Mouse (Mus musculus) adrenal gland, postnatal 25 days (tissue): ENCODE data around the gene Mak. TPM values are rescaled to one million over a fixed set of nuclear protein-coding genes. Genes with fewer than 3 reads are reported as not detected.
A peak's percentile ranks its signal among the peaks of the same experiment; 100 is the strongest.

ENCODE experiments used
- DNase-seq: peaks from one replicate; pipeline ENCODE4 v3.0.0; 2021; ENCODE audit warnings: mixed read lengths
- long read RNA-seq: library from polyadenylated mRNA; stranded (forward); transcript quantifications from one replicate; pipeline ENCODE4 v2.0.0, GENCODE M21; 2021
- total RNA-seq: library from RNA; stranded (reverse); gene quantifications from 2 replicates; pipeline ENCODE4 v1.2.3, GENCODE M21; 2021

The Mak gene
- total RNA-seq: not detected in 2 replicates
- long read RNA-seq: 0 reads

- DNase-seq: peak; percentile 64
These were observed at the start of gene Mak for GRCm38 (mm10) chr13:41079421-41079780. Gene Mak, minus strand, starts transcription at chr13:41079706.

- DNase-seq: no peak
These were observed 49.6 kb upstream of the Mak start for GRCm38 (mm10) chr13:41129061-41129460.

DNA sequence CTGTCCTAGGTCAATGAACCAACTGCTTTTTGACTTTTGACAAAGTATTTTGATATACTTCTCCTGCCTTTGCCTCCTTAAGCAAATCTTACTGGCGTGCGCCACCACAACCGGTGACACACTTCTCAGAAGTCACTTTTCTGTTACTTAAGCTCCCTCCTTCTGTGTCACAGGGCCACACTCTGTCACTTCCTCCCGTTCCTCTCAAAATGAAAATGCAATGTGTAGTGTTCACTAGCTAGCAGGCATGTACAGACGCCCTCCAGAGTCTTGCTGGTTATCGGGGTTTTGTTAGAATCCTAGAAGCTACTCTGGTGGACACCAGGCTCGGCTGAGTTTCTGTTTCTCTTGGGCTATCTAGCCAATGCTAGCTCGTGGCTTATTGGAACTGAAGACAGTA is 48.8 kb upstream of the Mak start:
- DNase-seq: no peak

GRCm38 (mm10) chr13:41123666-41124225 is 44.2 kb upstream of the Mak start:
- no peak for DNase-seq

DNA sequence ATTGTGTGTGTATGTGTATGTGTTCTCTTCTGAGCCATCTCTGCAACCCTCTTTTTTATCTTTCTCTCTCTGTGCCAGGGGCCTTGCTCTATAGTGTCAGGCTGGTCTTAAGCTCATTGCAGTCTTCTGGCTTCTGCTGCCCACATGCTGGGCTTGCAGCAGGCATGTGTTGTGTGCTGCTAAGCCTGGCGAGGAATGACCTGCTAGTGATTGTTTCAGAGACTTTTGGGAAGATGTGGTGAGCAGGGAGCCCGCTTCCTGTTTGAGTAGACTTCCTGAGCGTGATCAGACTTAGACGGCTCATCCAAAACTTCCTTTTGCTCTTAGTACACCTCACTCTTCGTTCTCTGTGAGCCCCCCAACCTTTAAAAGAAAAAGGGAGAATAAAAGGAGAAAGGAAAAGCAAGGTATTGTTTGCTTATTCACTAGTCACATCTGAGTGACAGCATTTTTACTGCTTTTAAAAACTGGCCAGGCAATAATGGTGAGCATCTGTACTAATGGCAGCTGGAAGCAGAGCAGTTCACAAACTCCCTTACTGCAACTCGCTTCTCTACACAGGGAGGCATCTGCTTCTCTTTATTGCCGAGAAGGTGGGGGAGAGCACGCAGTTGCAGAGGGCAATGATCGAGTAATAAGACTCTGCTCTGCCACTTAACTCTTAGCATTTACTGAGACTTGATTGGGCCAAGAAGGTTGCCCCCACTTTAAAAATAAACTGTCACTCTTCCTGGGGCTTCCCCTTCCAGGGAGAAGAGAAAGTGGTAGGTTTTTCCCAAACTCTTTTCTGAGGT is 39.8 kb upstream of the Mak start:
- no peak for DNase-seq

GRCm38 (mm10) chr13:41113940-41114339 is 34.4 kb upstream of the Mak start, which contains the start of gene Sycp2l:
Gene Sycp2l, plus strand, starts transcription at chr13:41114307.
- DNase-seq: no peak

GRCm38 (mm10) chr13:41110935-41111334 is 31.4 kb upstream of the Mak start, which contains the start of gene Gcm2:
Gene Gcm2, minus strand, starts transcription at chr13:41111035.
- DNase-seq: no peak

GRCm38 (mm10) chr13:41105541-41105940 is 26.0 kb upstream of the Mak start:
- DNase-seq: no peak

- no peak for DNase-seq
These were observed 24.5 kb upstream of the Mak start for GRCm38 (mm10) chr13:41103841-41104525.

DNA sequence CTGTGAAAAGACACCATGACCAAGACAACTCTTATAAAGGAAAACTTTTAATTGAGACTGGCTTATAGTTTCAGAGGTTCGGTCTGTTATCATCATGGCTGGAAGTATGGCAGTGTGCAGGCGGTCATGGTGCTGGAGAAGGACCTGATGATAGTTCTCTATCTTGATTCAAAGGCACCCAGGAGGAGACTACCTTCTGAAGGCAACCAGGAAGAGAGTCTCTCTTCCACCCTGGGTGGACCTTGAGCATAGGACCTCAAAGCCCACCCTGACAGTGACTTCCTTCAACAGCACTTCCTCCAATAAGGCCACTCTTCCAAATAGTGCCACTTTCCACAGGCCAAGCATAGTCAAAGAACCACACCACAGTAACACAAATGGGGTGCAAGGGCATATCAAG is 20.5 kb upstream of the Mak start:
- DNase-seq: no peak

DNA sequence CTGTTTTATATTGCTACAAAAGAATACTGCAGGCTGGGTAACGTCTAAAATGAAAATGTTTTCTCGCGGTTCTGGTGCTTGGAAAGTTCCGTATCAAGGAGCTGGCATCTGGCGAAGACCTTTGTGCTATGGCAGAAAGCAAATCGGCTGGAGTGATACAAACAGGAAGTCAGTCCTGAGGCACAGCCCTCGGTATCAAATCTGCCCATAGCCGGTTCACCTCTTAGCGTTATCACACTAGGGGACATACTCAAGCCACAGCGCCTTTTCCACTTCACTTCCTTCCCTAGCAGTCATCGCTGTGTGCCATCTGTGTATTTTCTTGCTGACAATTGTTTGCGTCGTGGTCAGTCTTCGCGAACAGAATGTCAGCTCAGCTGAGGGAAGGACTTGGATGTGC is 18.8 kb upstream of the Mak start:
- no peak for DNase-seq

GRCm38 (mm10) chr13:41097324-41098058 is 18.0 kb upstream of the Mak start:
- no peak for DNase-seq

- no peak for DNase-seq
These were observed 14.7 kb upstream of the Mak start for GRCm38 (mm10) chr13:41094160-41094559.

DNA sequence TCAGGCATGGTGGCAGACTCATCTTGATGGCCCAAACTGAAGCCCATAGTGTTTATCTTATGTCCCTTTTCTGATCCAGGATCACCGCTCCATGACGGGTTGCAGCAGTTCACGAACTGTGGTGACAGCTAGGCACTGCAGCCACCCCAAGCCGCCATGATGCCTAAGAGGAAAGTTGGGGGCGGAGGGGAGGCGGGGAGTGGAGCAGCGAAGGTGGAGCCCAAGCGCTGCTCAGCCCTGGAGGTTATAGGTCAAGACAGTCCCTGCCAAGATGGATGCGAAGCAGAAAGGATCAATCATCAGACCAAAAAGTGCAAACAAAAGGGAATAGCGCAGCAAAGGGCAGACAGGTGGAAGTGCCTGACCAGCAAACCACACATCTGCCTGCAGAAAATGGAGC is 11.8 kb upstream of the Mak start:
- no peak for DNase-seq

- DNase-seq: no peak
These were observed 9.2 kb upstream of the Mak start for GRCm38 (mm10) chr13:41088746-41089145.

GRCm38 (mm10) chr13:41085140-41085539 is 5.6 kb upstream of the Mak start:
- no peak for DNase-seq

GRCm38 (mm10) chr13:41084521-41084920 is 5.0 kb upstream of the Mak start:
- no peak for DNase-seq

DNA sequence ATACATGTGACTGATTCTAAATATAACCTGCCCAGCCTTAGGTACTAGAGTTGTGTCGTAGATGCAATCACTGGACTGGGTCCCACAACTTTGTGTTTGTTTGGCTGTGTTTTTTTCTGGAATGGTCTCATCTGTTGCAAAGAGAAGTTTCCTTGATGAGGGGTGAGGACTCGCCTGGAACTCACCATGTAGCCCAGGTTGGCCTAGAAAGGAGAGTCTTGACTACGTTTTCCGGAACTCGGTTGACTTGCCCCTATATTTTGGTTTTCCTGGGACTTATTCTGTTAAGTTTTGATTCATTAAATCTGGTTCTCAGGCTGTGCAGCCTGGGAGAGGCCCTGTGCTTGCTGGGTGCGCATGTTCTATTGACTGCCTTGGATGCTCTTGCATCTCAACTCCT is 1.2 kb upstream of the Mak start:
- DNase-seq: no peak

DNA sequence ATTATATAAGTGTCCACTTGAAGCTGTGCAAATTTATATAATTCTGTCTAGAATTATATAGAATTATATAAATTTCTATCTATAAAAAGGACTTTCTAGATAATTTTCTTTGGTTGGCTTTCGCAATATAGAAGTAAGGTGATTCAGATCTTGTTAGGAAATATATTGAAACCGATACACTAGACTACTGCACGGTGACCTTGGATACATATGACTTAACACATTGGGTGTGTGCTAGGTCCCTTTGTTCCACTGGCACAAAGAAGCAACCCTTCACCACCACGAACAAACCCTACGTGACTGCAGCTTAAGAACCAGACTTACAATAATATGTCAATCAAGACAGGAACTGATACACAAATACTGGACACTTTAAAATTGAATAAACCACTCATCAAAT is 353 bp upstream of the Mak start:
- no peak for DNase-seq

- no peak for DNase-seq
These were observed 651 bp downstream of the Mak start for GRCm38 (mm10) chr13:41078690-41079420.

DNA sequence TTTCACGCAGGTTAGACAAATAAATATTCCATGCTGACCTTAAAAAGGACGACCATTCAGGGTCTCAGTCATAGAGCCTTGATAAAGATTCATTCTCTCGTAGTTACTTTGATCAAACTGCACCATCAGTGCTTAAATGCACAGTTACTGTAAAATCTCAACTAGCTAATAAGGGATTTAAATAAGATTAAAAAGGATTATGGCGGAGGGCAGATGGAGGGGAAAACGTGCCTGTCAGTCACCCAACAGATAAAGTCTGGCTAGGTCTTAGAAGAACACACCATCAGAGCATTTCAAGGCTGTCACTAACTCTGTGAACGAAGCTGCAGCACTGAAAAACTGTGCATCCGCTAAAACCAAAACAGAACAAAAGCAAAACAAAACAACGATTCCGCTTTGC is 1.6 kb downstream of the Mak start:
- no peak for DNase-seq

DNA sequence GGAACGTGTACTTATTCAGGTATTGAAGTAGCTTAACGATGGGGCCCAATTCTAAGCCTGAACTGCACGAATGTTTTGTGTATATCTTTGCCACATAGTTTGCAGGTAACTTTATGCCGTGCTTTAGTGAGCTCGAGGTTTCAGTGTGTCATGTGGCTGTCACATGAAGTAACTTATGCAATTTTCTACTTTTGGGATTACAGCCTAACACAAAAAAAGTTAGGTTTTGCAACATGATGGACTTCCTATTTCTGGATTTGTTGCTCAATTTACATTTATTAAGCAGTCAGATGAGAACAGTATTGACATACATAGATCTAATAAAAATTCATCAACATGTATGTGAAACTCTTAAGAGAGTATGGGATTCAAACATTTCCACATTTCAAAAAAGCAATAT is 5.7 kb downstream of the Mak start:
- no peak for DNase-seq
